Mouse (Mus musculus) right cerebral cortex, adult 2 months (tissue): ENCODE data around the gene Hexim1.

Source experiments
- DNase-seq, 2 experiments: peaks; one replicate each; pipeline ENCODE4 v3.0.0; 2021 to 2022; ENCODE audit warnings: low spot score in 2 of 2

Hexim1 gene

GRCm38 (mm10) chr11:103116008-103116818 is at the start of gene Hexim1:
Hexim1 (plus strand) TSS chr11:103116231.
- DNase-seq: peak; percentile 99 to 100

DNA sequence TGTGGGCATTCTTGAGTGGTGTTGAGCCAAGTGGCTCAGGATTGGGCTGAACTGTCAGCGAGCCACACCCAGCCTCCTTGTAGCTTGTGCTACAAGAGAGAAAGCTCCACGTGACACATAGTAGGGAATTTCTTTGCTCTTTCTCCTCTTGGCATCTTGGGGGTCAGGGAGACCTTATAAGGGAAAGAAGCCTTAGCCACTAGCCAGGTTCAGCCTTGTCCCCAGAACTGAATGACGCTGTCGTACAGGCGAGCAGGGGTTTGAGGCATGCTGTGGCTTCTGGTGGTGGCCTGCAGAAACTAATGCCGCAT is 49.0 kb upstream of the Hexim1 start:
- no peak for DNase-seq

DNA sequence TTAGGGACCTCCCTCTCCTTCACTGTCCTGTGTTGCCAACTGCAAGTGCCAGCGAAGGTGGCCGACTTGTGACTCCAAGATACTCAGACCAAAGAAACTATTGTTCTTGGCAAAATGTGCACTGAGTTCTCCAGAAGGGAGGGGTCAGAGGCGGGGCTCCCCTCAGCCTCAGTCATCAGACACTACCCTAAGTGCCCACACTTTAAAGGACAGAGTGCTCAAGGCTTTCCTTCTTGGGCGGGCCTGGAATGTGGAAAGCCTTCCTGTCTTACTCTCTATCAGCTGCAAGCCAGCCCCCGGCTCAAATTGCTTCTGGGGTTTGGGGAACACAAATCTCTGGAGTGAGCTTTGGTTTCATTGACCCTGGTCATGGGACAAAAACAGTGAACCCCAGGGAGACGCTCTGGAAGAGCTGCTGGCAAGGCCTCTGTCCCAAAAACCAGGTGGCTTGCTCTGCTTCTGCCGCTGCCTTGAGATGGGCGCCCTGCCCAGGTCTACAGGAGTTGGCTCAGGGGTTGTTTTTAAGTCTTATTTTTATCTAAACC is 48.5 kb upstream of the Hexim1 start:
- DNase-seq: no peak

GRCm38 (mm10) chr11:103068272-103068671 is 47.8 kb upstream of the Hexim1 start:
- no peak for DNase-seq

GRCm38 (mm10) chr11:103068884-103069283 is 47.1 kb upstream of the Hexim1 start:
- DNase-seq: no peak

- DNase-seq: no peak
Measured at GRCm38 (mm10) chr11:103069731-103070130, 46.3 kb upstream of the Hexim1 start.

GRCm38 (mm10) chr11:103070322-103070880 is 45.6 kb upstream of the Hexim1 start:
- DNase-seq: no peak

DNA sequence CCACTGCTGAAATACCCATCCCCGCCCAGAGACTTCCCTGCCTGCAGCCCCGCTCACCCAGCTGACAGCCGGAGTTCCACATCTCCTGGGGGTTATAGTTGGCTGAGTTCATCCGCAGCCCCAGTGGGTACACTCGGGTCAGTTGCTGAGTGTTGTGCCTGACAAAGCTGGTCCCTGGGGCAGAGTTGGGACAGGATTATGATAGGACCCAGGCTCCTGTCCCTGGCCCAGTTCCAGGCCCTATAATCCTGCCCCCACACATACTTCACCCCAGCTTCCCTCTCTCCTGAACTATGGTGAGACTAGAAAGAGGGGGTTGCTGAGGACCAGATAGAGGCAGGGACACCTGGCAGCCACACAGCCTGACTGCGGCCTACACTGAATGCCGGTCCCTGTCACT is 42.4 kb upstream of the Hexim1 start:
- no peak for DNase-seq

- no peak for DNase-seq
Measured at GRCm38 (mm10) chr11:103074121-103074650, 41.8 kb upstream of the Hexim1 start.

GRCm38 (mm10) chr11:103074796-103075323 is 41.2 kb upstream of the Hexim1 start:
- no peak for DNase-seq

DNA sequence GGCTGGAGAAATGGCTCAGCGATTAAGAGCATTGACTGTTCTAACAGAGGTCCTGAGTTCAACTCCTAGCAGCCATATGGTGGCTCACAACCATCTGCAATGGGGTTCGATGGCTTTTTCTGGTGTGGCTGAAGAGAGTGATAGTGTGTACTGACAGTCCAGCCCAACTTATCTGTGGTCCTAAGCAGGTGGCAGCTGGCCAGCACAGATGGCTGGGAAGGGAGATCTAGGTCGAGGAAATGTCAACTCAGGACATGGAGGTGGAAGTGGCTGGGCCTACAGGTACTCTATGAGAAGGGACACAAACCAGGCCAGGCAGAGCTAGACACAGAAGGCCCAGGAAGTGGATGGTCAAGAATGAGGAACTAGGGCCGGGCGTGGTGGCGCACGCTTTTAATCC is 40.0 kb upstream of the Hexim1 start:
- DNase-seq: no peak

DNA sequence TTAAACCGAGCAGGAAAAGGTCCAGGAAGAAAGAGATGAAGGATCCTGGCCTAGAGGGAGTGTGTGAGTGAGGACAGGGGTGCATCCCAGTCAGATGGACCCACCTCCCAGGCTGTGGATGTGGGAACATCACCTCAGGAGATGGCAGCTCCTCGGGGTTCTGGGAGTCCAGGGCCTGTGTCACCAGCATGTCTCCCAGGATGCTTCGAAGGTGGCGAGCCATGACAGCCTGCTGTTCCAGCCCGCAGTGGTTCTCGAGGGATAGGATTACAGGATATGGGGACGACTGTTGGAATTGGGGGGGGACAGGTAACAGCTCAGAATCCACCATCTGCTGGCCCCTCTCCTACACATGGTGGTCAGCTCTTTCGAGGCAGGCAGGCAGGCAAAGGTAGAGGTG is 39.5 kb upstream of the Hexim1 start:
- DNase-seq: no peak

DNA sequence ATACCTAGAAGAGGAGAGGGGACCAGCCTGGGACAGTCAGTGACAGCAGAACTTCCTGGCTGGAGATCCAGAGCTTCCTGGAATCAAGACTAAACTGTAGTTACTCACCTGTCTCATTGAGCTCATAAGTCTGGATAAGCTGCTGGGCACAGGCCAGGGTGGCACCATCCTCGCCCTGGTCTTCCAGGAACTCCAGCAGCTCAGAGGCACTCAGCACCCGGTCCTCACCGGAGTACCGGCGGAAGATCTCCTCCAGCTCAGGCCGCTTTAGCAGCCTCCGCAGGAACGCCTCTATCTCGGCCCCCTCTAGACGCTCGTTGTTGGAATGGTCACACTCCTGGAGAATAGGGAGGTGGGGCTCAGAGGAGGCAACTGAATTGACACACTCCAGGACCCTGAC is 37.9 kb upstream of the Hexim1 start:
- no peak for DNase-seq

- DNase-seq: no peak
Measured at GRCm38 (mm10) chr11:103080323-103081091, 35.5 kb upstream of the Hexim1 start.

GRCm38 (mm10) chr11:103081631-103082030 is 34.4 kb upstream of the Hexim1 start:
- DNase-seq: no peak

GRCm38 (mm10) chr11:103093306-103093705 is 22.7 kb upstream of the Hexim1 start:
- DNase-seq: no peak

- DNase-seq: no peak
Measured at GRCm38 (mm10) chr11:103093862-103094833, 21.9 kb upstream of the Hexim1 start.

GRCm38 (mm10) chr11:103095107-103095670 is 20.8 kb upstream of the Hexim1 start:
- DNase-seq: no peak

DNA sequence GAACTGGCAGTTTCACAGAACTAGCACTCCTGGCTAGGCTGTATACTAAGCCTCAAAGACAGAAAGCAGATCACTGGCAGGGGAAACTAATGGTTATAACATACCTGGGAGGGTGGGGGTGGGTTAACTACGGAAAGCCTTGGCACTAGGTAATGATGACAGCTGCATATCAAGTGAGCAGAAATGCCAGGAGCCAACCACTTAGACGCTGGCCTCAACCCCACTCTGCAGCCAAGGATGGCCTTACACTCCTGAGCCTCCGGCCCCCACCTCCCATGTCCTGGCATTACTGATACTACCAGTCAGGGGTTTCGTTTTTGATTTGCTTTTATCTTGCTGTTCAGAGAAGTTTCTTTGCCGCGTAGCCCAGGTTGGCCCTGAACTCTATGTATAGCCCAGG is 20.2 kb upstream of the Hexim1 start:
- no peak for DNase-seq
